Comparison of ENCODE assay signal across 12 mouse cellular contexts in genomic region chr10:23880695-23881094, GRCm38 (mm10). TPM values are rescaled to one million over a fixed set of nuclear protein-coding genes. Genes with fewer than 3 reads are reported as not detected.
DNase-seq lines count a peak whose midpoint lies in the region; TF ChIP-seq lines count a peak whose summit lies in the region.
"Had no signal": no experiment of that assay in that cellular context is flagged by ENCODE, and none has a peak within 500 bp of the region (broad histone marks: within the 10 kb centered on the region; RNA-seq: fewer than 3 reads in every experiment).

No protein-coding gene starts in this region.

- H3K27ac ChIP-seq in gastrocnemius, adult 2 months = no peak overlapping the region
- H3K27ac ChIP-seq: macrophage had no signal

- DNase-seq in gastrocnemius, adult 2 months = no peak
- no peak for DNase-seq in gastrocnemius, postnatal 14 days
- DNase-seq in retina, embryonic 14.5 days (ENCODE audit: low spot score) = peak; percentile 36
- DNase-seq in retina, postnatal 1 day = no peak
- peak; percentile 18 for DNase-seq in c-Kit-positive CD71-positive TER-119-positive erythroid progenitor cells, embryonic 14.5 days (ENCODE audit: low spot score)
- DNase-seq in splenic B cell, adult 2 months (ENCODE audit: low read depth, low spot score) = peak; percentile 10
- DNase-seq in urinary bladder, adult 2 months (ENCODE audit: low spot score) = no peak
- no peak for DNase-seq in urinary bladder, postnatal 4 days (ENCODE audit: low spot score in 2 of 2)

- H3K27me3 ChIP-seq in splenic B cell, adult 2 months (ENCODE audit: control insufficient read depth, insufficient read depth, low read length, poor library complexity, severe bottlenecking) = no peaks in the 10 kb centered on the region

- H3K4me3 ChIP-seq in gastrocnemius, adult 2 months = no peak overlapping the region

- intact Hi-C loops in gastrocnemius, adult 2 months (cut with DNase I) = no loop called here
- intact Hi-C loops in gastrocnemius, postnatal 14 days (cut with DNase I; ENCODE audit: low total_unique reads) = no loop called here

- peak; percentile 46 for TF ChIP-seq CTCF in gastrocnemius, adult 2 months (IDR thresholded peaks at IDR 0.05)

- no peaks in the 10 kb centered on the region for H3K36me3 ChIP-seq in splenic B cell, adult 2 months (ENCODE audit: control insufficient read depth, insufficient read depth, low read length, poor library complexity, severe bottlenecking)

RNA-seq across cellular contexts. Expression of gene Vnn1, which starts 13.8 kb away (rescaled TPM):
- under 1 TPM; 0.17 to 0.23 TPM for total RNA-seq in gastrocnemius, adult 2 months (2021)
- under 1 TPM; 0.10 to 0.40 TPM for total RNA-seq in gastrocnemius, postnatal 14 days (2021)
- polyA plus RNA-seq in urinary bladder, adult 2 months (2012; rRNA removed) = 1.7 and 2.0 TPM in 2 replicates
- total RNA-seq: common myeloid progenitor, adult 5-6 weeks had no signal
- polyA plus RNA-seq: macrophage had no signal

RNA-seq across cellular contexts. Expression of gene Vnn3, which starts 29.4 kb away (rescaled TPM):
- not detected for total RNA-seq in gastrocnemius, adult 2 months (2021)
- not detected for total RNA-seq in gastrocnemius, postnatal 14 days (2021)
- 0.44 and 0.94 TPM in 2 replicates for polyA plus RNA-seq in urinary bladder, adult 2 months (2012; rRNA removed)
- total RNA-seq: common myeloid progenitor, adult 5-6 weeks had no signal

RNA-seq across cellular contexts. Expression of gene Taar1, which starts 39.5 kb away (rescaled TPM):
- total RNA-seq in gastrocnemius, adult 2 months (2021) = not detected
- total RNA-seq in gastrocnemius, postnatal 14 days (2021) = not detected
- not detected in 2 replicates for polyA plus RNA-seq in urinary bladder, adult 2 months (2012; rRNA removed)
- total RNA-seq: common myeloid progenitor, adult 5-6 weeks had no signal
- polyA plus RNA-seq: gonadal fat pad, adult 2 months; large intestine, adult 2 months; macrophage had no signal

RNA-seq across cellular contexts. Expression of gene Taar2, which starts 57.7 kb away (rescaled TPM):
- not detected for total RNA-seq in gastrocnemius, adult 2 months (2021)
- total RNA-seq in gastrocnemius, postnatal 14 days (2021) = not detected
- polyA plus RNA-seq in urinary bladder, adult 2 months (2012; rRNA removed) = not detected in 2 replicates
- total RNA-seq: common myeloid progenitor, adult 5-6 weeks had no signal
- polyA plus RNA-seq: gonadal fat pad, adult 2 months; large intestine, adult 2 months; macrophage had no signal

Comparison
In these comparisons a context has a peak if more than half of its experiments do, and no peak if none do; other contexts are left out.
1. DNase-seq: peak in retina, embryonic 14.5 days (single experiment), c-Kit-positive CD71-positive TER-119-positive erythroid progenitor cells, embryonic 14.5 days (single experiment) and splenic B cell, adult 2 months (single experiment); none in gastrocnemius, adult 2 months (single experiment), gastrocnemius, postnatal 14 days (single experiment), retina, postnatal 1 day (single experiment), urinary bladder, adult 2 months (single experiment) and urinary bladder, postnatal 4 days (0 of 2).